Mouse (Mus musculus) forebrain, embryonic 13.5 days (tissue): ENCODE data around the gene Gm45753. TPM values are rescaled to one million over a fixed set of nuclear protein-coding genes. Genes with fewer than 3 reads are reported as not detected.

Experiments
- ATAC-seq: fragments of 200-750 bp; cut with Nextera tagmentation; 2 replicates; pipeline ENCODE4 v1.8.0; 2017
- H3K27ac ChIP-seq: fragments of 300-500 bp; sonication (generic); 2 replicates; pipeline ENCODE4 v1.5.1; 2015; ENCODE audit warnings: inconsistent platforms, mild to moderate bottlenecking, moderate library complexity
- H3K27me3 ChIP-seq: fragments of 300-500 bp; sonication (generic); 2 replicates; pipeline ENCODE4 v1.6.1; 2015; ENCODE audit warnings: mild to moderate bottlenecking, inconsistent platforms
- H3K36me3 ChIP-seq: fragments of 300-500 bp; sonication (generic); 2 replicates; pipeline ENCODE4 v1.6.1; 2015; ENCODE audit warnings: mild to moderate bottlenecking, inconsistent platforms; ENCODE audit not compliant: poor library complexity, severe bottlenecking
- H3K4me1 ChIP-seq: fragments of 300-500 bp; sonication (generic); 2 replicates; pipeline ENCODE4 v1.6.1; 2015; ENCODE audit warnings: inconsistent platforms
- H3K4me2 ChIP-seq: fragments of 300-500 bp; sonication (generic); 2 replicates; pipeline ENCODE4 v1.6.1; 2015; ENCODE audit warnings: inconsistent platforms, mild to moderate bottlenecking, moderate library complexity
- H3K4me3 ChIP-seq: fragments of 300-500 bp; sonication (generic); 2 replicates; pipeline ENCODE4 v1.5.1; 2015; ENCODE audit warnings: mild to moderate bottlenecking, inconsistent platforms
- H3K9ac ChIP-seq: fragments of 300-500 bp; sonication (generic); 2 replicates; pipeline ENCODE4 v1.6.1; 2015; ENCODE audit warnings: mild to moderate bottlenecking, inconsistent platforms
- H3K9me3 ChIP-seq: fragments of 300-500 bp; sonication (generic); replicated peaks from 2 replicates; pipeline ENCODE4 v1.6.1; 2016; ENCODE audit warnings: inconsistent platforms
- WGBS: fragments of 180-500 bp; shearing (Covaris S2); methylation state at CpG from one replicate; pipeline ENCODE4 v1.1.7; 2015; 5-methylcytosine and 5-hydroxymethylcytosine counted together
- polyA plus RNA-seq: library from polyadenylated mRNA; unstranded; fragments of >200 nt; fragmentation: Nextera tagmentation; extraction: Ambion mirVana; gene quantifications from 2 replicates; pipeline ENCODE4 v1.2.1, GENCODE M21; 2015

The Gm45753 gene
- polyA plus RNA-seq, 1 experiment from 2014 or later: not detected

- no peak overlapping the region for H3K4me2 ChIP-seq
- no peak overlapping the region for H3K27ac ChIP-seq
- H3K27me3 ChIP-seq: no peaks in the 10 kb centered on the region
- no peaks in the 10 kb centered on the region for H3K9me3 ChIP-seq
- no peak overlapping the region for H3K4me3 ChIP-seq
- H3K4me1 ChIP-seq: no peaks in the 10 kb centered on the region
- no peak for ATAC-seq
- no peaks in the 10 kb centered on the region for H3K36me3 ChIP-seq
- H3K9ac ChIP-seq: no peak overlapping the region
Measured at GRCm38 (mm10) chr8:45268485-45268884, 39.8 kb downstream of the Gm45753 start.

DNA sequence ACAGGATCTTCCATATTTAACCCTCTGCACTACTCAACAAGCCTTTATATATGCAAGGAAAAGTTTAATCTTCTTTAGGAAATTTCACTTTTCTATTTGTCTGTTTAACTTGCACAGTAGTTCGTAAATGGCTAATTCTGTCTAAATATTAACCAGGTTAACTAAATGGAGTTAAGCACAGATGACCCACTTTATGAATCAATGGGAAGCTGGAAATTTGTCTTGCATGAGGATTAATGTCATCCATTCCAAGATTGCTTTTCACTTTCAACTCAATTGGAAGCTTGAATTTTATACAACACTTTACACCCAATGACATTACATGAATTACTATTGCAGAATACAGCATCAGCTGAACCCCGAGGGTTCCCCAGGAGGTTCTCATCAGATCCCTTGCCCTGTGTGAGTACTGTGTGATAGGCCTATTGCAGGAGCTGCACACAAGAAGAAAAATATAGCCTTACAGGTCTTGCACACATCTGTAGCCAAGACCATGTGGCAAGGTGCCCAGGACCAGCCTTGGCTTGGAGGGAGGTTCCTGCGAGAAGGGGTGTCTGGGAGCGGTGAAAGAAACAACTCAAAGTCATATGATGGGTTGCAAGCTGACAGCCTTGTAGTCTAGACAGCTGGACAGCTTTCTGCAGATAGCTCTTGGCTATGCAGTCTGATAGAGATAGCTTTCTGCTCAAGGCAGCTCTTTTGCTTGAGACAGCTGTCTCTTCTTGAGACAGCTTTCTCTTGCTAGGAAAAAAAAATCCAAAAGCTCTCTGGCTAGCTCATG lies 40.5 kb downstream of the Gm45753 start:
- ATAC-seq: no peak
- Histone ChIP-seq H3K27ac (no peak overlapping the region), H3K36me3 (no peaks in the 10 kb centered on the region), H3K4me3 (no peak overlapping the region), H3K9me3 (no peaks in the 10 kb centered on the region), H3K4me1 (no peaks in the 10 kb centered on the region), H3K4me2 (no peak overlapping the region), H3K27me3 (no peaks in the 10 kb centered on the region), H3K9ac (no peak overlapping the region)
- WGBS: 93% methylated on average over 4 of the region's 4 CpGs

DNA sequence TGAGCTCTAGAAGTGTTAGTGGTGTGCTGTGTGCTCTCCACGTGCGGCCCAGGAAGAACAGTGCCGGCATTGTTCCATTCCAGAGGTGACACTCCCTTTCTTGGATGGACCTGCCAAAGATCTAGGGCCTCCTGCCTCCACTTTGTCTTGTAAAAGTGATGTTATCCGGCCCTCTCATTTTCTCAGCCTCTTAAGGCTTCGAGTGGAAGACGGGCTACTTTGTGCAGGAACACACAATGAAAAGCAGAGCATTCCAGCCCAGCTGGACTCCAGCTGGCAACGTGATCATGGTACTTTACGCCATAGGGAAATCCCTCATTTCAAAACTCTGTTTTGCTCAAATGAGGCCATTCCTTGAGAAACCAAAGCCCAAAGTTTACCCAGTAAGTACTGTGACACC lies 41.3 kb downstream of the Gm45753 start:
- Histone ChIP-seq H3K9me3 (no peaks in the 10 kb centered on the region), H3K4me3 (no peak overlapping the region), H3K4me2 (no peak overlapping the region), H3K27me3 (no peaks in the 10 kb centered on the region), H3K9ac (no peak overlapping the region), H3K36me3 (no peaks in the 10 kb centered on the region), H3K4me1 (no peaks in the 10 kb centered on the region), H3K27ac (no peak overlapping the region)
- 42% methylated on average over 8 of the region's 8 CpGs for WGBS
- no peak for ATAC-seq

DNA sequence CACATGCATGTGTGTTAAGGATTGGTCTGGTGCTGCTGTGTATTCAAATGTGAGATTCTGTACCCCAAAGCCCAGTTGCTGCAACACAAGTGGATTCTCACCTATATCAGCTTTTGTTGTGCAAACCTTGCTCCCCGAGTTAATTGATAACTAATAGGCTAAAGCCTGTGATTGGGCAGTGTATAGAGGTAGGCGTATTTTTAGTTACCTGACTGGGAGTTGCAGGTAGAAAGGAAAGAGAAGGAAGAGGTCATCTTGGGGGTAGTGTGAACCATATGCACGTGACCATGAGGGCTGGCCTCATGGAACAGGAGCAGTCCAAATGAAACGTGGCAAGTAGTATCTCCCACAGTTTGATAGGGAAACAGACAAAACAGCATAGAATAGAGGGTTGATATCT lies 43.3 kb downstream of the Gm45753 start:
- Histone ChIP-seq H3K9me3 (no peaks in the 10 kb centered on the region), H3K4me1 (no peaks in the 10 kb centered on the region), H3K9ac (no peak overlapping the region), H3K4me2 (no peak overlapping the region), H3K27ac (no peak overlapping the region), H3K4me3 (no peak overlapping the region), H3K36me3 (no peaks in the 10 kb centered on the region), H3K27me3 (no peaks in the 10 kb centered on the region)
- WGBS: 85% methylated on average over 4 of the region's 4 CpGs
- no peak for ATAC-seq

DNA sequence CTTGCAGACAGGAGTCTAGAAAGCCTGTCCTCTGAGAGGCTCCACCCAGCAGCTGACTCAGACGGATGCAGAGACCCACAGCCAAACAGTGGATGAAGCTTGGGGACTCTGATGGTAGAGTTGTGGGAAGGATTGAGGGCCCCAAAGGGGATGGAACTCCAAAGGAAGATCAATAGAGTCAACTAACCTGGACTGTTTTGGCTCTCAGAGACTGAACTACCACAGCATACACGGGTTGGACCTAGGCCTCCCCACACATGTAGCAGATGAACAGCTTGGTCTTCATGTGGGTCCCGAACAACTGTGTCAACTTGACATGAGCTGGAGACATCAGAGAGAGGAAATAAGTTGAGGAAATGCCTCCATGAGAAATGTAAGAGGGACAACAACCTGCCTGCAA lies 45.4 kb downstream of the Gm45753 start:
- no peaks in the 10 kb centered on the region for H3K4me1 ChIP-seq
- WGBS: 86% methylated on average over 3 of the region's 3 CpGs
- no peaks in the 10 kb centered on the region for H3K9me3 ChIP-seq
- no peaks in the 10 kb centered on the region for H3K27me3 ChIP-seq
- ATAC-seq: no peak
- H3K4me2 ChIP-seq: no peak overlapping the region
- no peak overlapping the region for H3K4me3 ChIP-seq
- no peak overlapping the region for H3K9ac ChIP-seq
- H3K36me3 ChIP-seq: no peaks in the 10 kb centered on the region
- no peak overlapping the region for H3K27ac ChIP-seq

- no peak within 1 kb of the TSS for H3K4me2 ChIP-seq
- no peaks in the 10 kb centered on the region for H3K27me3 ChIP-seq
- no peaks in the 10 kb centered on the region for H3K36me3 ChIP-seq
- no peak within 1 kb of the TSS for H3K27ac ChIP-seq
- no peak for ATAC-seq
- no peaks in the 10 kb centered on the region for H3K9me3 ChIP-seq
- no peaks in the 10 kb centered on the region for H3K4me1 ChIP-seq
- H3K4me3 ChIP-seq: no peak within 1 kb of the TSS
- H3K9ac ChIP-seq: no peak within 1 kb of the TSS
- 88% methylated on average over 10 of the region's 10 CpGs for WGBS
Measured at GRCm38 (mm10) chr8:45261920-45262319, 46.3 kb downstream of the Gm45753 start, which contains the start of gene F11. Gene F11 (minus strand): TSS chr8:45262031.

- ATAC-seq: no peak
- Histone ChIP-seq H3K9ac (no peak overlapping the region), H3K4me2 (no peak overlapping the region), H3K9me3 (no peaks in the 10 kb centered on the region), H3K4me1 (no peaks in the 10 kb centered on the region), H3K4me3 (no peak overlapping the region), H3K27me3 (no peaks in the 10 kb centered on the region), H3K27ac (no peak overlapping the region), H3K36me3 (no peaks in the 10 kb centered on the region)
- 74% methylated on average over 8 of the region's 8 CpGs for WGBS
Measured at GRCm38 (mm10) chr8:45258421-45258820, 49.8 kb downstream of the Gm45753 start.

DNA sequence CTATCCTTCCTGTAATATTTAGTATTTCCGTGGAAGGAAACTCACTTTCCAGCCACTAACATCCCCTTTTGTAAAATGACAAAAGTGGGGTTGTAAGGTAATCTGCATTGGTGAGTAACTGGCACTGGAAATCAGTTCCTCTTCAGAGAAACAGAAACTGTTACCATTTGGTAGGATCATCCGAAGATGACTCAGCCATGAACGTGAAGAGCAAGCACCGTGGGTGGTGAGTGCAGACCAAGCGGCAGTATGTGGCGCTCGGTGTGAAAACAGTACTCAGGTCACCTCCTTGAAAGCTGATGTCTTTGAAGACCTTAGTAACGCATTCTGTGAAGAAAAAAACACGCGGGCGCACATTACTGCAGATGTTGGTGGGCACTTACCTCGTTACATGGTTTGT lies 53.2 kb downstream of the Gm45753 start:
- H3K9ac ChIP-seq: no peak overlapping the region
- H3K27ac ChIP-seq: no peak overlapping the region
- WGBS: 88% methylated on average over 12 of the region's 12 CpGs
- no peak overlapping the region for H3K4me2 ChIP-seq
- no peaks in the 10 kb centered on the region for H3K27me3 ChIP-seq
- H3K36me3 ChIP-seq: no peaks in the 10 kb centered on the region
- no peak overlapping the region for H3K4me3 ChIP-seq
- no peaks in the 10 kb centered on the region for H3K4me1 ChIP-seq
- ATAC-seq: no peak
- H3K9me3 ChIP-seq: no peaks in the 10 kb centered on the region

GRCm38 (mm10) chr8:45254194-45254842 lies 53.9 kb downstream of the Gm45753 start:
- H3K9me3 ChIP-seq: no peaks in the 10 kb centered on the region
- no peak for ATAC-seq
- no peaks in the 10 kb centered on the region for H3K27me3 ChIP-seq
- no peaks in the 10 kb centered on the region for H3K4me1 ChIP-seq
- H3K4me2 ChIP-seq: no peak overlapping the region
- 85% methylated on average over 8 of the region's 8 CpGs for WGBS
- no peak overlapping the region for H3K4me3 ChIP-seq
- H3K36me3 ChIP-seq: no peaks in the 10 kb centered on the region
- no peak overlapping the region for H3K9ac ChIP-seq
- H3K27ac ChIP-seq: no peak overlapping the region

GRCm38 (mm10) chr8:45253586-45253985 lies 54.7 kb downstream of the Gm45753 start:
- Histone ChIP-seq H3K9me3 (no peaks in the 10 kb centered on the region), H3K9ac (no peak overlapping the region), H3K4me1 (no peaks in the 10 kb centered on the region), H3K36me3 (no peaks in the 10 kb centered on the region), H3K27ac (no peak overlapping the region), H3K4me3 (no peak overlapping the region), H3K27me3 (no peaks in the 10 kb centered on the region), H3K4me2 (no peak overlapping the region)
- 100% methylated on average over 1 of the region's 1 CpGs for WGBS
- ATAC-seq: no peak

GRCm38 (mm10) chr8:45253111-45253510 lies 55.2 kb downstream of the Gm45753 start:
- H3K27ac ChIP-seq: no peak overlapping the region
- no peak overlapping the region for H3K9ac ChIP-seq
- no peaks in the 10 kb centered on the region for H3K27me3 ChIP-seq
- no peaks in the 10 kb centered on the region for H3K9me3 ChIP-seq
- WGBS: 57% methylated on average over 2 of the region's 2 CpGs
- no peaks in the 10 kb centered on the region for H3K4me1 ChIP-seq
- H3K4me3 ChIP-seq: no peak overlapping the region
- H3K4me2 ChIP-seq: no peak overlapping the region
- no peaks in the 10 kb centered on the region for H3K36me3 ChIP-seq
- ATAC-seq: no peak

DNA sequence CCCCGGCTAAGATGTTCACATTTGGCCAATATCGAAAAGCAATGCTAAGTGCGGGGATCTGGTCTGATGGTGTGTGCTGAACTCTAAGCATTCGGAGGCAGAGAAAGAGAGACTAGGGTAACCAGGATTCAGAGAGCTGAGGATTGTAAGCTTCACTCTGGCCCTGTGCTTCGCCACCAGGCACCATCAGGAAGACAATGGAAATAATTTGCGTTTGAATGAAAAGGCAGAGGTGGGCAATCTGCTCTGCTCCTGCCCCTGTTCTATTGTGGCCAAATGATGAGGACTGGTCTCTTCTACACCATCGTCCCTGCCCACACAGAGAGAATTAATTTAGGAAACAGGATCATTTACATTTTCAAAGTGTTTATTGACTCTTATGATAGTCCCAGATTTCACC lies 62.0 kb downstream of the Gm45753 start:
- no peak overlapping the region for H3K4me3 ChIP-seq
- no peak for ATAC-seq
- 0 out of 2 replicates have a peak, but pooled peaks cover 6% of the 10 kb centered on the region for H3K4me1 ChIP-seq
- H3K9ac ChIP-seq: no peak overlapping the region
- 25% methylated on average over 7 of the region's 7 CpGs for WGBS
- no peak overlapping the region for H3K27ac ChIP-seq
- H3K27me3 ChIP-seq: no peaks in the 10 kb centered on the region
- H3K4me2 ChIP-seq: no peak overlapping the region
- no peaks in the 10 kb centered on the region for H3K9me3 ChIP-seq
- H3K36me3 ChIP-seq: no peaks in the 10 kb centered on the region

GRCm38 (mm10) chr8:45239363-45239762 lies 68.9 kb downstream of the Gm45753 start:
- H3K27me3 ChIP-seq: no peaks in the 10 kb centered on the region
- no peak overlapping the region for H3K4me2 ChIP-seq
- H3K4me3 ChIP-seq: no peak overlapping the region
- no peak for ATAC-seq
- H3K27ac ChIP-seq: no peak overlapping the region
- no peaks in the 10 kb centered on the region for H3K9me3 ChIP-seq
- no peak overlapping the region for H3K9ac ChIP-seq
- no peaks in the 10 kb centered on the region for H3K36me3 ChIP-seq
- no peaks in the 10 kb centered on the region for H3K4me1 ChIP-seq
- WGBS: 94% methylated on average over 8 of the region's 8 CpGs
